Mouse (Mus musculus): ENCODE measurements around the gene Sec13. TPM values are rescaled to one million over a fixed set of nuclear protein-coding genes. Genes with fewer than 3 reads are reported as not detected.
A peak's percentile ranks its signal among the peaks of the same experiment; 100 is the strongest.

Gene Sec13
- 75.5 and 93.7 TPM in 2 replicates for polyA plus RNA-seq (2012; rRNA removed)
- 114 and 118 TPM in 2 replicates for polyA plus RNA-seq (2014; fragmentation: Nextera tagmentation; extraction: Ambion mirVana)

DNA sequence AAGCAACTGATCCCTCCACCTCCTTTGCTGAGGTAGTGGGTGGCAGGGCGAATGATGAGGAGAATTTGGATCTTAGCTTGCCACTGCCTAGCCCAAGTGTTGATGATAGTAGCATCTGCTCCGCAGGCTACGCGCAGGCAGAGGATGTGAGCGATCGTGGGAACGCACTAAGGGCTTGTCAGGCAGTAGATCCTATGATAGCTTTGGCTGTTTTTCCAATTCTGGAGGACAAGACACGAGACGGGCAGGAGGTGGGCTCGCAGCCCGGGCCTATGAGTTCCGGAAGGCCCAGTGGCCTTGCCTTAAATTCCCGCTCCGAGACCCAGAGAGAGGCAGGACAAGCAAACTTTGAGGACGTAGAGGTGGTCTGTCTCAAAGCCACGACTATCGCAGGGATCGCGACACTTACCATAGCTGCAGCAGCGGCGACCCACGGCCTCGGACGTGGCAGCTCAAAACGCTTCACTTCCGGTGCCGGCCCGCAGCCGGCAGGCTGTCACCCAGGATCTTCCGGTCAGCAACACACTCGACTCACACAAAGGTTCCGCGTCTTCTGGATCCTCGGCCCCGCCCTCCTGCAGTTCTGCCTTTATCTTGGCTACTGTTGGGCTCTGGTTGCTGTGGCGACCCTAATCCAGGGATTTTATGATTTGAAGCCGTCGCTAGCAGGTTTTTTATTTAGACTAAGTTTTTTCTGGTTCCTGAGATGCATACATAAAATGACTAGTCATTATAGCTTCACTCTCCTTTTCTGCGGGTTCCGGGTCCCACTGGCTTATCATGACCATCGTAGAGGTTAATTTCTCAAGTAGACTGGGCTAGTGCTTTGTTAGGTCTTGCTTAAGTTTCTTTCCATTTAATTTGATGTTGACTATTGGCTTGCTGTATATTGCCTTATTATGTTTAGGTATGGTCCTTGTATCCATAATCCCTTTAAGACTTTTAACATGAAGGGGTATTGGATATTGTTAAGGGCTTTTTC, at the start of gene Sec13:
TSS of gene Sec13 (minus strand) at position 508 of the 982 bp plus-strand sequence.
- peak within 1 kb of the TSS; percentile 47 for H3K27ac ChIP-seq
- peaks cover 12% of the 10 kb centered on the region for H3K36me3 ChIP-seq (replicated peaks; ENCODE audit: control insufficient read depth, insufficient read depth, low read depth)
- WGBS (ENCODE audit: insufficient replicate concordance): 6% methylated on average over 41 of the region's 41 CpGs
- TF ChIP-seq EP300 (IDR thresholded peaks at IDR 0.05; ENCODE audit: low read depth) (no peak), CTCF (IDR thresholded peaks at IDR 0.05; ENCODE audit: low read depth) (no peak)
- DNase-seq (ENCODE audit: low read depth in 3 of 3, low spot score in 3 of 3) (peak; percentile 75 to 79 (median 78)), ATAC-seq (ENCODE audit: insufficient read depth) (peak; percentile 85)
- no peaks in the 10 kb centered on the region for H3K27me3 ChIP-seq (ENCODE audit: control insufficient read depth, insufficient read depth, low read length)
- H3K9ac ChIP-seq (replicated peaks): peak within 1 kb of the TSS; percentile 96
- H3K4me2 ChIP-seq (ENCODE audit: low read depth): peak within 1 kb of the TSS; percentile 91
- H3K4me1 ChIP-seq (replicated peaks; ENCODE audit: control insufficient read depth in 2 of 2, insufficient read depth in 2 of 2, low read length in 1 of 2): peaks cover 4 to 9% of the 10 kb centered on the region in 2 experiments; a peak in 3 of 4 replicates
- H3K4me3 ChIP-seq (ENCODE audit: insufficient read depth in 1 of 2, low read depth in 2 of 2, low read length in 2 of 2): peak within 1 kb of the TSS; percentile 98
- no peaks in the 10 kb centered on the region for H3K9me3 ChIP-seq (ENCODE audit: control insufficient read depth, low read length)

DNA sequence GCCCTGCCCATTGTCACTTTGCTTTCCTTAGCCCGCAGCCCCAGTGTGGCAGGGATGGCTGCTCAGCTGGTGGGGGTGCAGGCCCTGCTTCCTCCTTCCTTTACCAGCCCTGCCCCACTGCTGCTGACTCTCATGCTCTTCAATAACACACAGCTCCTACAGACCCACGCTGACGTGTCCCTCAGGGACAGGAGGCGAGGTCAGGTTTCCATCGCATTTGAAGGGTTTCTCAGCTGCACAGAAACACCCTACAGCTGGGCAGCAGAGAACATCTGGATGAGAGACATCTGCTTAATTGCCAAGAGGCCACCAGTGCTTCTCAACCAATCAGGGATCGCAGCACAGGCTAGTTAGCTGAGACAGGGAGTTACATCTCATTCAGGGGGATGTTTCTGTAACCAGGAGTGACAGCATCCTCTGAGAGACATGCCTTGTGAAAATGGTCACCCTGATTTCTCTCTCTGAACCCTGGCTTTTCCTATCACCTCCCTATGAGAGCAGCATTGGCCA, 47.0 kb upstream of the Sec13 start:
- Histone ChIP-seq H3K4me2 (ENCODE audit: low read depth) (no peak overlapping the region), H3K4me3 (ENCODE audit: insufficient read depth in 1 of 2, low read depth in 2 of 2, low read length in 2 of 2) (no peak overlapping the region), H3K4me1 (replicated peaks; ENCODE audit: control insufficient read depth in 2 of 2, insufficient read depth in 2 of 2, low read length in 1 of 2) (no peaks in the 10 kb centered on the region), H3K9ac (replicated peaks) (no peak overlapping the region), H3K27me3 (ENCODE audit: control insufficient read depth, insufficient read depth, low read length) (no peaks in the 10 kb centered on the region), H3K27ac (no peak overlapping the region), H3K9me3 (ENCODE audit: control insufficient read depth, low read length) (no peaks in the 10 kb centered on the region), H3K36me3 (replicated peaks; ENCODE audit: control insufficient read depth, insufficient read depth, low read depth) (no peaks in the 10 kb centered on the region)
- TF ChIP-seq CTCF (IDR thresholded peaks at IDR 0.05; ENCODE audit: low read depth): no peak
- TF ChIP-seq EP300 (IDR thresholded peaks at IDR 0.05; ENCODE audit: low read depth): no peak
- DNase-seq (ENCODE audit: low read depth in 3 of 3, low spot score in 3 of 3) (no peak), ATAC-seq (ENCODE audit: insufficient read depth) (no peak)
- 45% methylated on average over 6 of the region's 6 CpGs for WGBS (ENCODE audit: insufficient replicate concordance)

DNA sequence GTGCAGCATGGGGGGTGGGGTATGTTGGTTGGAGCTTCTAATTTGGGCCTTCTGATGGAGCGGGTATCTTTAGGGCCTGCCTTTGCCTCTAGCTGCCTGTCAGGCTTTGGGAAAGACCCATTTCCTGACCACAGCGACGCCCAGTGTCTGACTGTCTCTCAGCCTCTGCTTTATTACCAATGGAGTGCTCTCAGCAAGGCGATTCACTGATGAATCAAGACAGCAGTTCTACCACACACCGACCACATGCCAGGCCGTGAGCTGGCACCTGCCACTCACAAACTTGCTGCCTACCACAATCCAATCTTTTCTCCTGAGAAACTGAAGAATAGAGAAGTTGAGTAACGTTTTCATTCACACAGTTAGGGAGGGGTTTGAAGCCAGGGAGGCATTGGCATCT, 45.1 kb upstream of the Sec13 start:
- H3K4me3 ChIP-seq (ENCODE audit: insufficient read depth in 1 of 2, low read depth in 2 of 2, low read length in 2 of 2): no peak overlapping the region
- no peak overlapping the region for H3K4me2 ChIP-seq (ENCODE audit: low read depth)
- no peak overlapping the region for H3K27ac ChIP-seq
- no peak overlapping the region for H3K9ac ChIP-seq (replicated peaks)
- no peaks in the 10 kb centered on the region for H3K4me1 ChIP-seq (replicated peaks; ENCODE audit: control insufficient read depth in 2 of 2, insufficient read depth in 2 of 2, low read length in 1 of 2)
- H3K36me3 ChIP-seq (replicated peaks; ENCODE audit: control insufficient read depth, insufficient read depth, low read depth): no peaks in the 10 kb centered on the region
- H3K27me3 ChIP-seq (ENCODE audit: control insufficient read depth, insufficient read depth, low read length): no peaks in the 10 kb centered on the region
- H3K9me3 ChIP-seq (ENCODE audit: control insufficient read depth, low read length): no peaks in the 10 kb centered on the region
- ATAC-seq (ENCODE audit: insufficient read depth) (no peak), DNase-seq (ENCODE audit: low read depth in 3 of 3, low spot score in 3 of 3) (no peak)
- TF ChIP-seq CTCF (IDR thresholded peaks at IDR 0.05; ENCODE audit: low read depth): no peak
- TF ChIP-seq EP300 (IDR thresholded peaks at IDR 0.05; ENCODE audit: low read depth): no peak
- 39% methylated on average over 7 of the region's 7 CpGs for WGBS (ENCODE audit: insufficient replicate concordance)

DNA sequence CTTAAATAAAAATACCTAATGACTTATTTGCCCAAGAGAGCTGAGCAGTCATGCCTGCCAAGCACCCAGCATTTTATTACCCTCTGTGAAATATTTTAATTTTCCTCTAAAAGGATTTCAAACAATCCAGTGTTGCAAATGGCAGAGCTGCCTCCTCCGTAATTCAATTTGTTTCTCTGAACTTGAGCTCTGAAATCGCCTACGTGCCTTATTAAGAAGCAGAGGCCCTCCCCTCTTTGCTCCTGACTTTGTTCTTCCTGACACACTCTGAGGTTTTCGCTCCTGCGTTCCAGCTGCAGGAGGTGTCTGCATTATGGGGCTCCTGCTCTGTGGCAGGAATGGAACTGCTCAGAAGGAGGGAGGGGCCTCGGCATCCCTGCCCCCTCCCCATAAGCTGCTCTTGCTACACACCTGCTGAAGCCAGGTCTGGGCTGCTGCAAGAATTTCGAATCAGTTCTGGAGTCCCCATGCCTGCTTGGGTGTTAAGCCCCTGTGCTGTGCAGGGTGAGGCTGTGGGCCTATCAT, 37.7 kb upstream of the Sec13 start:
- H3K9me3 ChIP-seq (ENCODE audit: control insufficient read depth, low read length): no peaks in the 10 kb centered on the region
- no peaks in the 10 kb centered on the region for H3K27me3 ChIP-seq (ENCODE audit: control insufficient read depth, insufficient read depth, low read length)
- ATAC-seq (ENCODE audit: insufficient read depth): no peak
- 49% methylated on average over 7 of the region's 7 CpGs for WGBS (ENCODE audit: insufficient replicate concordance)
- no peak for DNase-seq (ENCODE audit: low read depth in 3 of 3, low spot score in 3 of 3)
- H3K4me1 ChIP-seq (replicated peaks; ENCODE audit: control insufficient read depth in 2 of 2, insufficient read depth in 2 of 2, low read length in 1 of 2): no peaks in the 10 kb centered on the region
- no peak overlapping the region for H3K9ac ChIP-seq (replicated peaks)
- no peak overlapping the region for H3K27ac ChIP-seq
- no peak for TF ChIP-seq EP300 (IDR thresholded peaks at IDR 0.05; ENCODE audit: low read depth)
- TF ChIP-seq CTCF (IDR thresholded peaks at IDR 0.05; ENCODE audit: low read depth): no peak
- no peak overlapping the region for H3K4me3 ChIP-seq (ENCODE audit: insufficient read depth in 1 of 2, low read depth in 2 of 2, low read length in 2 of 2)
- H3K4me2 ChIP-seq (ENCODE audit: low read depth): no peak overlapping the region
- H3K36me3 ChIP-seq (replicated peaks; ENCODE audit: control insufficient read depth, insufficient read depth, low read depth): no peaks in the 10 kb centered on the region

DNA sequence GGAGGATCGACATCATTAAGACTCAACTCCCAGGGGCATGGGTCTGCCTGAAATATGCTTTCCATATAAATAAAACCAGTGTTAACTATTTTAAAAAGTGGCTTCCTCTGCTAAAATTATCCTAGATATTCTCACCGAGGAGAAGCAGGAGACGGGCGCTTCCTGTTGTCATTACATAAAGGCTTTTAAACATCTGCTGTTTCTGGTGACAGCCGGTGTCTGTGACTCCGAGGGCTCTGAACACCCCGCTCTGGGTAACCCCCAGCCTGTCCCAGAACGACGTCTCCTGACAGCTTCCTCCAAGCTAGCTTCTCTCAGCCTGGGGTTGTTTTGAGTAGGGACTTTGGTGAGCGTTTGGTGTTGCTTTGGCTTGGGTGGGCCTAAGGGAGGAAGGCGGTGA, 28.3 kb upstream of the Sec13 start:
- Histone ChIP-seq H3K4me1 (replicated peaks; ENCODE audit: control insufficient read depth in 2 of 2, insufficient read depth in 2 of 2, low read length in 1 of 2) (no peaks in the 10 kb centered on the region), H3K27ac (no peak overlapping the region), H3K4me3 (ENCODE audit: insufficient read depth in 1 of 2, low read depth in 2 of 2, low read length in 2 of 2) (no peak overlapping the region), H3K4me2 (ENCODE audit: low read depth) (no peak overlapping the region), H3K36me3 (replicated peaks; ENCODE audit: control insufficient read depth, insufficient read depth, low read depth) (no peaks in the 10 kb centered on the region), H3K27me3 (ENCODE audit: control insufficient read depth, insufficient read depth, low read length) (no peaks in the 10 kb centered on the region), H3K9me3 (ENCODE audit: control insufficient read depth, low read length) (no peaks in the 10 kb centered on the region), H3K9ac (replicated peaks) (no peak overlapping the region)
- no peak for TF ChIP-seq EP300 (IDR thresholded peaks at IDR 0.05; ENCODE audit: low read depth)
- no peak for TF ChIP-seq CTCF (IDR thresholded peaks at IDR 0.05; ENCODE audit: low read depth)
- 44% methylated on average over 11 of the region's 11 CpGs for WGBS (ENCODE audit: insufficient replicate concordance)
- DNase-seq (ENCODE audit: low read depth in 3 of 3, low spot score in 3 of 3): no peak
- ATAC-seq (ENCODE audit: insufficient read depth): no peak

Measured in liver, embryonic 14.5 days (tissue).